Mouse (Mus musculus) cortical plate, adult 2 months (tissue): ENCODE results near the gene Tex29. TPM values are rescaled to one million over a fixed set of nuclear protein-coding genes. Genes with fewer than 3 reads are reported as not detected.

Experiments
- H3K27ac ChIP-seq: fragments of 200-500 bp; 2 replicates; pipeline ENCODE4 v1.5.1; 2012; ENCODE audit warnings: low read length, control low read depth, inconsistent platforms; ENCODE audit not compliant: insufficient read depth
- H3K4me1 ChIP-seq: fragments of 200-500 bp; 2 replicates; pipeline ENCODE4 v1.6.1; 2011; ENCODE audit warnings: low read length; ENCODE audit not compliant: control insufficient read depth, insufficient read depth
- H3K4me3 ChIP-seq: fragments of 200-500 bp; 2 replicates; pipeline ENCODE4 v1.5.1; 2011; ENCODE audit warnings: mild to moderate bottlenecking, low read length, control low read depth; ENCODE audit not compliant: insufficient read depth
- CTCF ChIP-seq: fragments of 200-500 bp; IDR thresholded peaks from 2 replicates; pipeline ENCODE4 v1.5.1; 2011; ENCODE audit warnings: mild to moderate bottlenecking, control low read depth, low read length; ENCODE audit not compliant: insufficient read depth; ENCODE audit errors: extremely low read depth
- POLR2A ChIP-seq: fragments of 200-500 bp; IDR thresholded peaks from 2 replicates; pipeline ENCODE4 v1.6.1; 2011; ENCODE audit warnings: mild to moderate bottlenecking, low read length, control low read depth; ENCODE audit not compliant: insufficient read depth; ENCODE audit errors: extremely low read depth
- polyA plus RNA-seq: library from polyadenylated mRNA; depleted of rRNA; stranded (reverse); fragments of >200 nt; gene quantifications from 2 replicates; pipeline ENCODE4 v1.2.3, GENCODE M21; 2012; rRNA removed

The Tex29 gene
- not detected in 2 replicates for polyA plus RNA-seq

GRCm38 (mm10) chr8:11840174-11840573, at the start of gene Tex29:
Tex29 (plus strand) TSS chr8:11840474.
- Histone ChIP-seq H3K4me1 (no peaks in the 10 kb centered on the region), H3K4me3 (no peak within 1 kb of the TSS), H3K27ac (no peak within 1 kb of the TSS)
- TF ChIP-seq POLR2A (no peak), CTCF (no peak)

- TF ChIP-seq POLR2A (no peak), CTCF (no peak)
- peaks cover 27% of the 10 kb centered on the region for H3K4me1 ChIP-seq
Observed at GRCm38 (mm10) chr8:11794956-11795355, 45.3 kb upstream of the Tex29 start.

GRCm38 (mm10) chr8:11797128-11797527, 43.1 kb upstream of the Tex29 start:
- H3K4me3 ChIP-seq: no peak overlapping the region
- TF ChIP-seq CTCF: no peak
- TF ChIP-seq POLR2A: no peak
- no peak overlapping the region for H3K27ac ChIP-seq
- peaks cover 20% of the 10 kb centered on the region for H3K4me1 ChIP-seq

More at GRCm38 (mm10) chr8:11794956-11795355, 45.3 kb upstream of the Tex29 start:
- no peak overlapping the region for H3K4me3 ChIP-seq
- no peak overlapping the region for H3K27ac ChIP-seq

- H3K4me1 ChIP-seq: peaks cover 20% of the 10 kb centered on the region
- TF ChIP-seq CTCF: no peak
- no peak for TF ChIP-seq POLR2A
- no peak overlapping the region for H3K4me3 ChIP-seq
- H3K27ac ChIP-seq: no peak overlapping the region
Observed at GRCm38 (mm10) chr8:11797729-11798479, 42.4 kb upstream of the Tex29 start.

GRCm38 (mm10) chr8:11798480-11798867, 41.8 kb upstream of the Tex29 start:
- no peak for TF ChIP-seq POLR2A
- no peak for TF ChIP-seq CTCF

GRCm38 (mm10) chr8:11799098-11799497, 41.2 kb upstream of the Tex29 start:
- Histone ChIP-seq H3K4me1 (peaks cover 20% of the 10 kb centered on the region), H3K4me3 (no peak overlapping the region), H3K27ac (no peak overlapping the region)
- TF ChIP-seq CTCF (no peak), POLR2A (no peak)

More at GRCm38 (mm10) chr8:11798480-11798867, 41.8 kb upstream of the Tex29 start:
- H3K27ac ChIP-seq: no peak overlapping the region
- H3K4me1 ChIP-seq: peaks cover 20% of the 10 kb centered on the region
- no peak overlapping the region for H3K4me3 ChIP-seq

GRCm38 (mm10) chr8:11800481-11800880, 39.8 kb upstream of the Tex29 start:
- no peak for TF ChIP-seq POLR2A
- no peak for TF ChIP-seq CTCF
- Histone ChIP-seq H3K4me3 (no peak overlapping the region), H3K4me1 (peaks cover 13% of the 10 kb centered on the region), H3K27ac (no peak overlapping the region)

GRCm38 (mm10) chr8:11801571-11801970, 38.7 kb upstream of the Tex29 start:
- TF ChIP-seq CTCF (no peak), POLR2A (no peak)
- Histone ChIP-seq H3K4me3 (no peak overlapping the region), H3K4me1 (peaks cover 10% of the 10 kb centered on the region), H3K27ac (no peak overlapping the region)

GRCm38 (mm10) chr8:11804914-11805313, 35.4 kb upstream of the Tex29 start:
- no peaks in the 10 kb centered on the region; the same call in 1 of the 2 replicates for H3K4me1 ChIP-seq

GRCm38 (mm10) chr8:11806252-11806651, 34.0 kb upstream of the Tex29 start:
- Histone ChIP-seq H3K27ac (no peak overlapping the region), H3K4me1 (no peaks in the 10 kb centered on the region; the same call in 1 of the 2 replicates), H3K4me3 (no peak overlapping the region)
- no peak for TF ChIP-seq POLR2A
- no peak for TF ChIP-seq CTCF

More at GRCm38 (mm10) chr8:11804914-11805313, 35.4 kb upstream of the Tex29 start:
- TF ChIP-seq CTCF (no peak), POLR2A (no peak)
- Histone ChIP-seq H3K4me3 (no peak overlapping the region), H3K27ac (no peak overlapping the region)

- TF ChIP-seq CTCF: no peak
- no peak for TF ChIP-seq POLR2A
- H3K27ac ChIP-seq: no peak overlapping the region
- H3K4me1 ChIP-seq: no peaks in the 10 kb centered on the region; the same call in 1 of the 2 replicates
- no peak overlapping the region for H3K4me3 ChIP-seq
Observed at GRCm38 (mm10) chr8:11807361-11807760, 32.9 kb upstream of the Tex29 start.
